Mouse (Mus musculus): ENCODE measurements around the gene Xrra1.
"Not testable (repeated sequence)": the region's sequence is repeated elsewhere in the genome, so short reads cannot be mapped to it uniquely, and the experiment has no call there.

Xrra1 gene

GRCm38 (mm10) chr7:99944520-99944919 is 85.6 kb downstream of the Xrra1 start:
- no peak for DNase-seq (ENCODE audit: low read depth, low spot score)
- H3K27me3 ChIP-seq (ENCODE audit: control insufficient read depth, insufficient read depth, low read length, poor library complexity, severe bottlenecking): no peaks in the 10 kb centered on the region
- peaks cover 1% of the 10 kb centered on the region; the same call in 1 of the 2 replicates for H3K36me3 ChIP-seq (ENCODE audit: control insufficient read depth, insufficient read depth, low read length, poor library complexity, severe bottlenecking)

GRCm38 (mm10) chr7:99945012-99945411 is 86.1 kb downstream of the Xrra1 start:
- H3K27me3 ChIP-seq (ENCODE audit: control insufficient read depth, insufficient read depth, low read length, poor library complexity, severe bottlenecking); DNase-seq (ENCODE audit: low read depth, low spot score); H3K36me3 ChIP-seq (ENCODE audit: control insufficient read depth, insufficient read depth, low read length, poor library complexity, severe bottlenecking): not testable (repeated sequence)

GRCm38 (mm10) chr7:99945939-99946338 is 87.0 kb downstream of the Xrra1 start:
- peaks cover 1% of the 10 kb centered on the region; the same call in 1 of the 2 replicates for H3K36me3 ChIP-seq (ENCODE audit: control insufficient read depth, insufficient read depth, low read length, poor library complexity, severe bottlenecking)
- no peak for DNase-seq (ENCODE audit: low read depth, low spot score)

GRCm38 (mm10) chr7:99946356-99946755 is 87.4 kb downstream of the Xrra1 start:
- DNase-seq (ENCODE audit: low read depth, low spot score): no peak
- Histone ChIP-seq H3K36me3 (ENCODE audit: control insufficient read depth, insufficient read depth, low read length, poor library complexity, severe bottlenecking) (peaks cover 1% of the 10 kb centered on the region; the same call in 1 of the 2 replicates), H3K27me3 (ENCODE audit: control insufficient read depth, insufficient read depth, low read length, poor library complexity, severe bottlenecking) (no peaks in the 10 kb centered on the region)

More at GRCm38 (mm10) chr7:99945939-99946338, 87.0 kb downstream of the Xrra1 start:
- H3K27me3 ChIP-seq (ENCODE audit: control insufficient read depth, insufficient read depth, low read length, poor library complexity, severe bottlenecking): no peaks in the 10 kb centered on the region

GRCm38 (mm10) chr7:99947329-99947728 is 88.4 kb downstream of the Xrra1 start:
- no peak for DNase-seq (ENCODE audit: low read depth, low spot score)
- H3K27me3 ChIP-seq (ENCODE audit: control insufficient read depth, insufficient read depth, low read length, poor library complexity, severe bottlenecking): no peaks in the 10 kb centered on the region

GRCm38 (mm10) chr7:99953442-99954098 is 94.7 kb downstream of the Xrra1 start:
- no peaks in the 10 kb centered on the region for H3K36me3 ChIP-seq (ENCODE audit: control insufficient read depth, insufficient read depth, low read length, poor library complexity, severe bottlenecking)
- no peak for DNase-seq (ENCODE audit: low read depth, low spot score)
- H3K27me3 ChIP-seq (ENCODE audit: control insufficient read depth, insufficient read depth, low read length, poor library complexity, severe bottlenecking): no peaks in the 10 kb centered on the region

More at GRCm38 (mm10) chr7:99947329-99947728, 88.4 kb downstream of the Xrra1 start:
- H3K36me3 ChIP-seq (ENCODE audit: control insufficient read depth, insufficient read depth, low read length, poor library complexity, severe bottlenecking): peaks cover 1% of the 10 kb centered on the region; the same call in 1 of the 2 replicates

- Histone ChIP-seq H3K36me3 (ENCODE audit: control insufficient read depth, insufficient read depth, low read length, poor library complexity, severe bottlenecking) (no peaks in the 10 kb centered on the region), H3K27me3 (ENCODE audit: control insufficient read depth, insufficient read depth, low read length, poor library complexity, severe bottlenecking) (no peaks in the 10 kb centered on the region)
- DNase-seq (ENCODE audit: low read depth, low spot score): no peak
Observed at GRCm38 (mm10) chr7:99954212-99954611, 95.3 kb downstream of the Xrra1 start.

- Histone ChIP-seq H3K36me3 (ENCODE audit: control insufficient read depth, insufficient read depth, low read length, poor library complexity, severe bottlenecking) (no peaks in the 10 kb centered on the region), H3K27me3 (ENCODE audit: control insufficient read depth, insufficient read depth, low read length, poor library complexity, severe bottlenecking) (no peaks in the 10 kb centered on the region)
- DNase-seq (ENCODE audit: low read depth, low spot score): no peak
Observed at GRCm38 (mm10) chr7:99956095-99956494, 97.2 kb downstream of the Xrra1 start.

GRCm38 (mm10) chr7:99957226-99957965 is 98.5 kb downstream of the Xrra1 start:
- DNase-seq (ENCODE audit: low read depth, low spot score): no peak
- no peaks in the 10 kb centered on the region for H3K27me3 ChIP-seq (ENCODE audit: control insufficient read depth, insufficient read depth, low read length, poor library complexity, severe bottlenecking)
- no peaks in the 10 kb centered on the region for H3K36me3 ChIP-seq (ENCODE audit: control insufficient read depth, insufficient read depth, low read length, poor library complexity, severe bottlenecking)

- H3K36me3 ChIP-seq (ENCODE audit: control insufficient read depth, insufficient read depth, low read length, poor library complexity, severe bottlenecking); DNase-seq (ENCODE audit: low read depth, low spot score); H3K27me3 ChIP-seq (ENCODE audit: control insufficient read depth, insufficient read depth, low read length, poor library complexity, severe bottlenecking): not testable (repeated sequence)
Observed at GRCm38 (mm10) chr7:99960571-99960970, 101.7 kb downstream of the Xrra1 start.

- DNase-seq (ENCODE audit: low read depth, low spot score): no peak
- no peaks in the 10 kb centered on the region for H3K36me3 ChIP-seq (ENCODE audit: control insufficient read depth, insufficient read depth, low read length, poor library complexity, severe bottlenecking)
Observed at GRCm38 (mm10) chr7:99961518-99961917, 102.6 kb downstream of the Xrra1 start.

GRCm38 (mm10) chr7:99962536-99963236 is 103.8 kb downstream of the Xrra1 start:
- peak; percentile 32 for DNase-seq (ENCODE audit: low read depth, low spot score)
- Histone ChIP-seq H3K27me3 (ENCODE audit: control insufficient read depth, insufficient read depth, low read length, poor library complexity, severe bottlenecking) (no peaks in the 10 kb centered on the region), H3K36me3 (ENCODE audit: control insufficient read depth, insufficient read depth, low read length, poor library complexity, severe bottlenecking) (no peaks in the 10 kb centered on the region)

More at GRCm38 (mm10) chr7:99961518-99961917, 102.6 kb downstream of the Xrra1 start:
- H3K27me3 ChIP-seq (ENCODE audit: control insufficient read depth, insufficient read depth, low read length, poor library complexity, severe bottlenecking): no peaks in the 10 kb centered on the region

- DNase-seq (ENCODE audit: low read depth, low spot score): no peak
- Histone ChIP-seq H3K27me3 (ENCODE audit: control insufficient read depth, insufficient read depth, low read length, poor library complexity, severe bottlenecking) (no peaks in the 10 kb centered on the region), H3K36me3 (ENCODE audit: control insufficient read depth, insufficient read depth, low read length, poor library complexity, severe bottlenecking) (no peaks in the 10 kb centered on the region)
Observed at GRCm38 (mm10) chr7:99963237-99963860, 104.4 kb downstream of the Xrra1 start.

GRCm38 (mm10) chr7:99965020-99965841 is 106.3 kb downstream of the Xrra1 start:
- H3K27me3 ChIP-seq (ENCODE audit: control insufficient read depth, insufficient read depth, low read length, poor library complexity, severe bottlenecking): no peaks in the 10 kb centered on the region
- no peaks in the 10 kb centered on the region for H3K36me3 ChIP-seq (ENCODE audit: control insufficient read depth, insufficient read depth, low read length, poor library complexity, severe bottlenecking)
- no peak for DNase-seq (ENCODE audit: low read depth, low spot score)

Data from splenic B cell, adult 2 months (primary cell).